In genomic region chr11:119503675-119504074, GRCm38 (mm10) we compare ENCODE assay signal across 8 mouse cellular contexts. TPM values are rescaled to one million over a fixed set of nuclear protein-coding genes. Genes with fewer than 3 reads are reported as not detected.
DNase-seq lines count a peak whose midpoint lies in the region; ATAC-seq and TF ChIP-seq lines count a peak whose summit lies in the region.

No protein-coding gene starts in this region.

- no peak overlapping the region for H3K4me3 ChIP-seq in bone marrow, adult 2 months (replicated peaks; ENCODE audit: control insufficient read depth, low read depth, low read length)
- H3K4me3 ChIP-seq in embryonic facial prominence, embryonic 15.5 days (replicated peaks) = no peak overlapping the region
- H3K4me3 ChIP-seq in heart, embryonic 11.5 days (ENCODE audit: low read depth, low read length) = no peak overlapping the region
- H3K4me3 ChIP-seq in liver, embryonic 16.5 days (ENCODE audit: low read depth, low read length) = no peak overlapping the region
- H3K4me3 ChIP-seq in neural tube, embryonic 11.5 days (ENCODE audit: low read depth, low read length) = no peak overlapping the region
- H3K4me3 ChIP-seq in stomach, embryonic 16.5 days (replicated peaks; ENCODE audit: low read length) = no peak overlapping the region

- no peaks in the 10 kb centered on the region for H3K4me1 ChIP-seq in bone marrow, adult 2 months (ENCODE audit: control insufficient read depth, insufficient read depth, low read length)
- no peaks in the 10 kb centered on the region for H3K4me1 ChIP-seq in embryonic facial prominence, embryonic 15.5 days
- no peaks in the 10 kb centered on the region for H3K4me1 ChIP-seq in heart, embryonic 11.5 days (ENCODE audit: control insufficient read depth, insufficient read depth, low read length)
- no peaks in the 10 kb centered on the region for H3K4me1 ChIP-seq in liver, embryonic 16.5 days (ENCODE audit: control insufficient read depth, low read depth, low read length)
- H3K4me1 ChIP-seq in neural tube, embryonic 11.5 days (ENCODE audit: control insufficient read depth, insufficient read depth, low read length) = no peaks in the 10 kb centered on the region; the same call in 1 of the 2 replicates
- no peaks in the 10 kb centered on the region for H3K4me1 ChIP-seq in stomach, embryonic 16.5 days (ENCODE audit: control insufficient read depth, insufficient read depth, low read length)

- H3K9ac ChIP-seq in embryonic facial prominence, embryonic 15.5 days = no peak overlapping the region
- H3K9ac ChIP-seq in heart, embryonic 11.5 days (ENCODE audit: low read depth, low read length) = no peak overlapping the region
- no peak overlapping the region for H3K9ac ChIP-seq in liver, embryonic 16.5 days (ENCODE audit: low read depth, low read length)
- H3K9ac ChIP-seq in neural tube, embryonic 11.5 days (ENCODE audit: low read length) = no peak overlapping the region
- no peak overlapping the region for H3K9ac ChIP-seq in stomach, embryonic 16.5 days (ENCODE audit: low read length)

- H3K36me3 ChIP-seq in embryonic facial prominence, embryonic 15.5 days = peaks cover 87% of the 10 kb centered on the region
- peaks cover 9% of the 10 kb centered on the region for H3K36me3 ChIP-seq in heart, embryonic 11.5 days (ENCODE audit: control insufficient read depth, insufficient read depth, low read length)
- peaks cover 4% of the 10 kb centered on the region for H3K36me3 ChIP-seq in liver, embryonic 16.5 days (ENCODE audit: control insufficient read depth, insufficient read depth)
- H3K36me3 ChIP-seq in neural tube, embryonic 11.5 days (ENCODE audit: control insufficient read depth, insufficient read depth, low read length) = peaks cover 6% of the 10 kb centered on the region; the same call in 1 of the 2 replicates
- peaks cover 20% of the 10 kb centered on the region; the same call in 1 of the 2 replicates for H3K36me3 ChIP-seq in stomach, embryonic 16.5 days (ENCODE audit: control insufficient read depth, insufficient read depth, low read length)

- peak; percentile 44 for DNase-seq in CD4-positive helper T cell, adult 2 months (ENCODE audit: low read depth, low spot score)
- DNase-seq in kidney, postnatal 10 days = peak; percentile 82
- DNase-seq in neural tube, embryonic 11.5 days (ENCODE audit: low spot score) = peak; percentile 82

- no peaks in the 10 kb centered on the region for H3K27me3 ChIP-seq in embryonic facial prominence, embryonic 15.5 days
- H3K27me3 ChIP-seq in heart, embryonic 11.5 days (ENCODE audit: control insufficient read depth, insufficient read depth, low read length) = no peaks in the 10 kb centered on the region
- no peaks in the 10 kb centered on the region for H3K27me3 ChIP-seq in liver, embryonic 16.5 days (ENCODE audit: control insufficient read depth, insufficient read depth, low read depth, low read length)
- no peaks in the 10 kb centered on the region for H3K27me3 ChIP-seq in neural tube, embryonic 11.5 days (ENCODE audit: control insufficient read depth, insufficient read depth, low read length)
- H3K27me3 ChIP-seq in stomach, embryonic 16.5 days (ENCODE audit: control insufficient read depth, insufficient read depth, low read length) = no peaks in the 10 kb centered on the region

- TF ChIP-seq POLR2A in bone marrow, adult 2 months (IDR thresholded peaks at IDR 0.05; ENCODE audit: borderline replicate concordance, control insufficient read depth, low read depth, low read length) = no peak

- peak; percentile 97 for TF ChIP-seq CTCF in bone marrow, adult 2 months (IDR thresholded peaks at IDR 0.05; ENCODE audit: control insufficient read depth, insufficient read depth, low read length)

- 0 out of 2 replicates have a peak, but pooled peaks have one; percentile 45 for ATAC-seq in embryonic facial prominence, embryonic 15.5 days (ENCODE audit: insufficient number of reproducible peaks, low FRiP score, low TSS enrichment, low read depth)
- ATAC-seq in heart, embryonic 11.5 days (replicated peaks; ENCODE audit: insufficient number of reproducible peaks, low FRiP score, low TSS enrichment) = 0 out of 2 replicates have a peak, but pooled peaks have one; percentile 28
- ATAC-seq in liver, embryonic 16.5 days (ENCODE audit: low read depth) = peak; percentile 39; the same call in 1 of the 2 replicates
- ATAC-seq in neural tube, embryonic 11.5 days (ENCODE audit: insufficient read depth, low FRiP score, low TSS enrichment) = peak; percentile 61
- ATAC-seq in stomach, embryonic 16.5 days (ENCODE audit: insufficient read depth, low FRiP score) = peak; percentile 48; the same call in 1 of the 2 replicates

- no peaks in the 10 kb centered on the region for H3K9me3 ChIP-seq in embryonic facial prominence, embryonic 15.5 days (replicated peaks)
- H3K9me3 ChIP-seq in heart, embryonic 11.5 days (replicated peaks; ENCODE audit: control insufficient read depth, low read length) = no peaks in the 10 kb centered on the region
- H3K9me3 ChIP-seq in liver, embryonic 16.5 days (replicated peaks; ENCODE audit: control insufficient read depth, low read length) = no peaks in the 10 kb centered on the region
- H3K9me3 ChIP-seq in neural tube, embryonic 11.5 days (ENCODE audit: control insufficient read depth, low read length) = no peaks in the 10 kb centered on the region
- no peaks in the 10 kb centered on the region for H3K9me3 ChIP-seq in stomach, embryonic 16.5 days (replicated peaks; ENCODE audit: control insufficient read depth, low read length)

- H3K27ac ChIP-seq in bone marrow, adult 2 months (ENCODE audit: control insufficient read depth, insufficient read depth, low read depth, low read length, poor library complexity) = no peak overlapping the region
- H3K27ac ChIP-seq in embryonic facial prominence, embryonic 15.5 days (replicated peaks) = no peak overlapping the region
- H3K27ac ChIP-seq in heart, embryonic 11.5 days (ENCODE audit: low read depth, low read length) = no peak overlapping the region
- no peak overlapping the region for H3K27ac ChIP-seq in liver, embryonic 16.5 days (ENCODE audit: low read length)
- H3K27ac ChIP-seq in neural tube, embryonic 11.5 days (ENCODE audit: low read depth, low read length) = no peak overlapping the region
- no peak overlapping the region for H3K27ac ChIP-seq in stomach, embryonic 16.5 days (ENCODE audit: low read length)

- no peak overlapping the region for H3K4me2 ChIP-seq in embryonic facial prominence, embryonic 15.5 days (replicated peaks)
- H3K4me2 ChIP-seq in heart, embryonic 11.5 days = no peak overlapping the region
- no peak overlapping the region for H3K4me2 ChIP-seq in liver, embryonic 16.5 days (ENCODE audit: low read depth, low read length)
- H3K4me2 ChIP-seq in neural tube, embryonic 11.5 days (ENCODE audit: low read depth) = no peak overlapping the region
- H3K4me2 ChIP-seq in stomach, embryonic 16.5 days (ENCODE audit: low read depth, low read length) = no peak overlapping the region

RNA-seq across cellular contexts. Expression of gene Endov, which starts 12.5 kb away (rescaled TPM):
- 6.3 and 23.5 TPM in 2 replicates for polyA plus RNA-seq in bone marrow, adult 2 months (2011; ENCODE audit: insufficient read depth, insufficient read length, low replicate concordance, missing spikeins)
- polyA plus RNA-seq in embryonic facial prominence, embryonic 15.5 days (2015; fragmentation: Nextera tagmentation; extraction: Ambion mirVana) = 13.1 and 18.6 TPM in 2 replicates
- polyA plus RNA-seq in heart, embryonic 11.5 days (2014; fragmentation: Nextera tagmentation; extraction: Ambion mirVana) = 8.9 and 9.2 TPM in 2 replicates
- polyA plus RNA-seq in liver, embryonic 16.5 days (2015; fragmentation: Nextera tagmentation; extraction: Ambion mirVana) = 4.5 and 4.6 TPM in 2 replicates
- 13.9 and 18.1 TPM in 2 replicates for polyA plus RNA-seq in neural tube, embryonic 11.5 days (2014; fragmentation: Nextera tagmentation; extraction: Ambion mirVana)
- polyA plus RNA-seq in stomach, embryonic 16.5 days (2015; fragmentation: Nextera tagmentation; extraction: Ambion mirVana) = 14.0 and 14.8 TPM in 2 replicates

RNA-seq across cellular contexts. Expression of gene Nptx1, which starts 43.9 kb away (rescaled TPM):
- not detected in 2 replicates for polyA plus RNA-seq in bone marrow, adult 2 months (2011; ENCODE audit: insufficient read depth, insufficient read length, low replicate concordance, missing spikeins)
- 1.2 and 1.3 TPM in 2 replicates for polyA plus RNA-seq in embryonic facial prominence, embryonic 15.5 days (2015; fragmentation: Nextera tagmentation; extraction: Ambion mirVana)
- 0.72 and 0.90 TPM in 2 replicates for polyA plus RNA-seq in heart, embryonic 11.5 days (2014; fragmentation: Nextera tagmentation; extraction: Ambion mirVana)
- 0.02 TPM in 2 replicates for polyA plus RNA-seq in liver, embryonic 16.5 days (2015; fragmentation: Nextera tagmentation; extraction: Ambion mirVana)
- 8.3 and 9.2 TPM in 2 replicates for polyA plus RNA-seq in neural tube, embryonic 11.5 days (2014; fragmentation: Nextera tagmentation; extraction: Ambion mirVana)
- polyA plus RNA-seq in stomach, embryonic 16.5 days (2015; fragmentation: Nextera tagmentation; extraction: Ambion mirVana) = 0.29 and 0.32 TPM in 2 replicates
